Mouse (Mus musculus) megakaryocyte-erythroid progenitor cell, adult 5-6 weeks (primary cell): ENCODE measurements around the gene Fam169a. TPM values are rescaled to one million over a fixed set of nuclear protein-coding genes. Genes with fewer than 3 reads are reported as not detected.
A peak's percentile ranks its signal among the peaks of the same experiment; 100 is the strongest.

ENCODE experiments used
- ATAC-seq: replicated peaks from 2 replicates; pipeline ENCODE4 v1.8.0; 2016; ENCODE audit warnings: mild to moderate bottlenecking, inconsistent platforms; ENCODE audit not compliant: severe bottlenecking, poor library complexity, low FRiP score, low TSS enrichment
- total RNA-seq, 2 experiments: library from RNA; stranded (forward) in 1 of 2; stranded (reverse) in 1 of 2; fragments of 200-1000, 215-1000 nt in 1 of 2; fragments of >200 nt in 1 of 2; fragmentation: Nextera tagmentation in 1 of 2; gene quantifications; 2 replicates each; pipeline ENCODE4 v1.2.3; 2014 to 2017

The Fam169a gene
- total RNA-seq, 2 experiments from 2014 or later = 0.44 to 1.3 TPM

DNA sequence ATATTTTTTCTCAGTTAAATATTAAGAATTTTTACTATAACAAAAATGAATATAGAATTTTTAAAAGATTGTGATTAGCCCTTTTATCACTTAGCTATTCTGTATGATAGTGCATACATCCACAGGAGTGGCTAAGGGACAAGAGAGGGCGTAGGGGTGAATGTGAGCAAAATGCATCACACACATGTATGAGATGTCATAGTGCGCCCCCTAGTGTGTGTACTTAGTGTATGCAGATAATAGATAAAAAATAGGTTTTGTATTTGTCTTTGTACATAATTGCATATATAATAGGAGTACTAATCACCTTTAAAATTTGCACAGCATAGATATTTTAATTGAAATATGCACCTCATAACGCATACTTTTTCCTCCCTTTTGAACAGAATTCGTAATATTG lies 78.7 kb downstream of the Fam169a start:
- peak; percentile 90 for ATAC-seq

DNA sequence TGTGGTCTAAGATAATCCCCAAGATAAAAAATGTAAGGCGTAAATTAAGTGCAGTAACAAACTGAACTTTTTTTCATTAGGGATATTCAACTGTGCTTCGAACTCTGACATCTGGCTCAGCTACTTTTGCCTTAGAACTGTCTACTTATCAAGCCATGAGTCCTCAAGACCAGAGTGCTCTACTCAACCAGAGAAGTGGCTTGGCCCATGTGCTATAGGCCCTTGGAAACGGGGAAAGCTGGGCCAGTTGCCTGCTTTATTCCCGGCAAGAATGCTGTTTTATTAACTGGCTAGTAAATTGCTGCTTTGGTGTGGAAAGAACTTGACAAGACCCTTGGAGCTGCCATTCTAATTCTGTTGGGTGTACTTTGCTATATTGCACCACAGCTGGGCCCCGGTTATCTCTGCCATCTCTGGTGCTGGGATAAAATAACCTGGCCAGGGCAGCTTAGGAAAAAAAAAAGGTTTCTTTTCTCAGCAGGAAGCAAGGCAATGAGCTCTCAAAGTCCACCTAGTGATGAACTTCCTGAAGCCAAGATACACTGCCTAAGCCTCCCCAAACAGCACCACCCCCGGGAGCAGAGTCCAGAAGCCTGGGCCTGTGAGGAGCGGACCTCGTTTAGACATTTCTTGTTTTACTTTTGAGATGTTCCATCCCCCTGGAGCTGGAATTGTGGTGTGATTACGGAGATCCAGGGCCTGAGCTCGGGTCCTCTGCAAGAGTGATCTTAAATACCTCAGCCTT lies 108.6 kb downstream of the Fam169a start:
- ATAC-seq = no peak

DNA sequence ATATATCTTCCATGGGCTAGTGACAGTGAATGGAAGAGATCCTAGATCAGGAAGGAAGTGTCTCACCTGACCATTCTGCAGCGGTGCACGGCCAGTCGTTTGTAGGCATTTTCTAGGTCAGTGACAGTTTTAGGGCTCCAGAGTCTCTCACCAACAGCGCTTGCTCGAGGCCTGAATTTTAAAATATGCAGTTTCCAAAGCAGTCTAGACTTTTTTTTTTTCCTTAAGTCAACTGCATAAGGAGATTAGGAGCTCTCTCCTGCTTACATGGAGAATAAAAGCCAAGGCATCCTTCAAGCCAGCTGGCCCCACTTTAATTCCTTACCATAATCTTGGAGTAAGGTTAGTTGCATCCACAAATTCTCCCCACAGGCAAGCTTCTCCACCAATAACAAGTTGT lies 109.6 kb downstream of the Fam169a start:
- ATAC-seq = no peak

DNA sequence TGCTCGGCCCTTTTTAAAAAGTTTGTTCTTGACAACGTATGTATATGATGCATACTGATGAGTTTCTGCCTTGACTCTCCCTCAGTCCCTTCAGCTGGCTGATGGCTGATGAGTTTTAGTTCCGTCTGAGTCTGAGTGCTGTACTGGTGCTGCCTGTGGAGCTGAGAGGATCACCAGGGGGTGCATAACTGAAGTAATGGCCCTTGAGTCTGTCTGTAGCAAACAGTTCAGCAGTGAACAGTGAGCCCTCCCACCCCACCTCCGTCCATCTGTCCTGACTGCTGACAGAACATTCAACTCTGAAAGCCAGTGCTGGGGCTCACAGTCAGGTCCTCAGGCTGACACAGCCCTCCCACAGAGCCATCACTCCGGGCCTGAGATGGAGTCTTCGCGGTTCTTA lies 111.9 kb downstream of the Fam169a start:
- no peak for ATAC-seq

DNA sequence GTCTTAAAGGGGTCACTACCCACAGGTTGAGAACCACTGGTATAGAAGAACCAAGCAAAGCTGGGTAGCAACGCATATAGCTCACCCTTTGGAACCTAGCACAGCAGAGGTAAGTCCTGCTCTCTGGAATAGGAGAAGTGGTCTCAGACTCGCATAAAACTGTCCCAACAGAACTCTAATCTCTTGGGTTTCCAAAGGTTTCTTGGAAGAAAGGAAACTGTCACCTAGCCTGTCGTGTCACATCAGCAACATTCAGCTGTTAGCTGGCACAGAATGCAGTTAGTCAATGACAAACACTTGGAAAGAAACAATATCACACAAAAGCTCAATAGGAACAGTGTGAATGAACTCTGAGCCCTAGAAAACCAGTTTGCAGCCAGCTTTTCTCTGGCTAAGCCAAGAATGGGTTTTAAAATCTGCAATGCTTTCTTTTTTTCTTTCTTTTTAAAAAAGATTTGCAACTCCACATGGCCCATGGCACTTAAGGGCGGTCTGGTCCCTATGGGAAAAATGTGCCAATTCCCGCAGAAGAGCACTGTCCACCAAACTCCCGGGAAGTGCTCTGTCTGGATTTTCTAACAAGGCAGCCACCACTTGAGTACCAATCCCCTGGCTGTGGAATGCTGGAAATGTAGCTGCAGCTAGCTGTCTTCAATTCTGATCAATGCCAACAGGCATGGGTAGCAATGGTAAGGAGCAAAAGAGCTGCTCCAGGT lies 113.2 kb downstream of the Fam169a start:
- no peak for ATAC-seq

Other genes with a start within 250 kb of the Fam169a start
- not detected in 2 replicates for gene Gcnt4, start 142.6 kb upstream of the Fam169a start, total RNA-seq (2014; fragmentation: Nextera tagmentation)
- not detected in 2 replicates for gene Gcnt4, start 142.6 kb upstream of the Fam169a start, total RNA-seq (2017)
- not detected in 2 replicates for gene 1700029F12Rik, start 32.9 kb upstream of the Fam169a start, total RNA-seq (2014; fragmentation: Nextera tagmentation)
- not detected in 2 replicates for gene 1700029F12Rik, start 32.9 kb upstream of the Fam169a start, total RNA-seq (2017)
- gene Gm6169, start 32.0 kb downstream of the Fam169a start, total RNA-seq (2014; fragmentation: Nextera tagmentation) = 0.46 and 2.0 TPM in 2 replicates
- 0.33 and 2.1 TPM in 2 replicates for gene Gm6169, start 32.0 kb downstream of the Fam169a start, total RNA-seq (2017)
- gene Gfm2, start 70.7 kb downstream of the Fam169a start, total RNA-seq (2014; fragmentation: Nextera tagmentation) = 38.1 and 50.3 TPM in 2 replicates
- gene Gfm2, start 70.7 kb downstream of the Fam169a start, total RNA-seq (2017) = 39.2 and 40.1 TPM in 2 replicates
- 177 and 255 TPM in 2 replicates for gene Nsa2, start 70.7 kb downstream of the Fam169a start, total RNA-seq (2014; fragmentation: Nextera tagmentation)
- gene Nsa2, start 70.7 kb downstream of the Fam169a start, total RNA-seq (2017) = 382 and 513 TPM in 2 replicates
- gene Hexb, start 131.1 kb downstream of the Fam169a start, total RNA-seq (2014; fragmentation: Nextera tagmentation) = 4.1 and 10.7 TPM in 2 replicates
- 6.2 and 9.4 TPM in 2 replicates for gene Hexb, start 131.1 kb downstream of the Fam169a start, total RNA-seq (2017)
- 2.1 and 3.9 TPM in 2 replicates for gene Enc1, start 173.8 kb downstream of the Fam169a start, total RNA-seq (2014; fragmentation: Nextera tagmentation)
- gene Enc1, start 173.8 kb downstream of the Fam169a start, total RNA-seq (2017) = 3.9 and 4.6 TPM in 2 replicates